Mouse (Mus musculus) forebrain, embryonic 15.5 days (tissue): ENCODE measurements around the gene Cap2. TPM values are rescaled to one million over a fixed set of nuclear protein-coding genes. Genes with fewer than 3 reads are reported as not detected.

Experiments
- ATAC-seq: fragments of 200-750 bp; cut with Nextera tagmentation; replicated peaks from 2 replicates; pipeline ENCODE4 v1.8.0; 2017; ENCODE audit warnings: mild to moderate bottlenecking, moderate TSS enrichment, moderate library complexity
- H3K27ac ChIP-seq: fragments of 300-500 bp; sonication (generic); replicated peaks from 2 replicates; pipeline ENCODE4 v1.5.1; 2015; ENCODE audit warnings: mild to moderate bottlenecking, inconsistent platforms
- H3K27me3 ChIP-seq: fragments of 300-500 bp; sonication (generic); 2 replicates; pipeline ENCODE4 v1.6.1; 2015; ENCODE audit warnings: inconsistent platforms
- H3K36me3 ChIP-seq: fragments of 300-500 bp; sonication (generic); 2 replicates; pipeline ENCODE4 v1.6.1; 2015; ENCODE audit warnings: mild to moderate bottlenecking, inconsistent platforms
- H3K4me1 ChIP-seq: fragments of 300-500 bp; sonication (generic); 2 replicates; pipeline ENCODE4 v1.6.1; 2015; ENCODE audit warnings: inconsistent platforms
- H3K4me2 ChIP-seq: fragments of 300-500 bp; sonication (generic); replicated peaks from 2 replicates; pipeline ENCODE4 v1.6.1; 2015; ENCODE audit warnings: mild to moderate bottlenecking, inconsistent platforms
- H3K4me3 ChIP-seq: fragments of 300-500 bp; sonication (generic); 2 replicates; pipeline ENCODE4 v1.5.1; 2015; ENCODE audit warnings: mild to moderate bottlenecking, inconsistent platforms
- H3K9ac ChIP-seq: fragments of 300-500 bp; sonication (generic); replicated peaks from 2 replicates; pipeline ENCODE4 v1.6.1; 2015; ENCODE audit warnings: mild to moderate bottlenecking, inconsistent platforms
- H3K9me3 ChIP-seq: fragments of 300-500 bp; sonication (generic); 2 replicates; pipeline ENCODE4 v1.6.1; 2016; ENCODE audit warnings: inconsistent platforms
- WGBS: fragments of 180-500 bp; shearing (Covaris S2); methylation state at CpG from one replicate; pipeline ENCODE4 v1.1.7; 2015; ENCODE audit warnings: mixed read lengths; 5-methylcytosine and 5-hydroxymethylcytosine counted together
- polyA plus RNA-seq: library from polyadenylated mRNA; unstranded; fragments of >200 nt; fragmentation: Nextera tagmentation; extraction: Ambion mirVana; gene quantifications from 2 replicates; pipeline ENCODE4 v1.2.1, GENCODE M21; 2015

Gene Cap2
- polyA plus RNA-seq, 1 experiment from 2014 or later, result 16.8 TPM

- no peaks in the 10 kb centered on the region; the same call in 1 of the 2 replicates for H3K9me3 ChIP-seq
- H3K4me2 ChIP-seq, result no peak overlapping the region
- H3K4me3 ChIP-seq, result no peak overlapping the region
- H3K4me1 ChIP-seq, result peaks cover 6% of the 10 kb centered on the region
- no peaks in the 10 kb centered on the region; the same call in 1 of the 2 replicates for H3K36me3 ChIP-seq
- ATAC-seq, result no peak
- no peak overlapping the region for H3K9ac ChIP-seq
- 94% methylated on average over 6 of the region's 6 CpGs for WGBS
- no peaks in the 10 kb centered on the region for H3K27me3 ChIP-seq
- H3K27ac ChIP-seq, result no peak overlapping the region
Measured at GRCm38 (mm10) chr13:46644175-46644574, 142.5 kb downstream of the Cap2 start.

- WGBS, result 72% methylated on average over 6 of the region's 6 CpGs
- no peak overlapping the region for H3K27ac ChIP-seq
- H3K4me3 ChIP-seq, result no peak overlapping the region
- H3K9ac ChIP-seq, result no peak overlapping the region
- no peak overlapping the region for H3K4me2 ChIP-seq
- ATAC-seq, result no peak
- H3K27me3 ChIP-seq, result no peaks in the 10 kb centered on the region
- no peaks in the 10 kb centered on the region; the same call in 1 of the 2 replicates for H3K9me3 ChIP-seq
- no peaks in the 10 kb centered on the region; the same call in 1 of the 2 replicates for H3K36me3 ChIP-seq
- peaks cover 5% of the 10 kb centered on the region for H3K4me1 ChIP-seq
Measured at GRCm38 (mm10) chr13:46645476-46645875, 143.8 kb downstream of the Cap2 start.

GRCm38 (mm10) chr13:46651853-46652252, 150.2 kb downstream of the Cap2 start:
- no peaks in the 10 kb centered on the region for H3K36me3 ChIP-seq
- no peak overlapping the region for H3K4me2 ChIP-seq
- H3K4me1 ChIP-seq, result peaks cover 12% of the 10 kb centered on the region; the same call in 1 of the 2 replicates
- ATAC-seq, result no peak
- H3K9me3 ChIP-seq, result no peaks in the 10 kb centered on the region
- no peak overlapping the region for H3K9ac ChIP-seq
- H3K27ac ChIP-seq, result no peak overlapping the region
- no peaks in the 10 kb centered on the region for H3K27me3 ChIP-seq
- 92% methylated on average over 7 of the region's 7 CpGs for WGBS
- no peak overlapping the region for H3K4me3 ChIP-seq

- Histone ChIP-seq H3K4me3 (no peak overlapping the region), H3K27me3 (no peaks in the 10 kb centered on the region), H3K9ac (no peak overlapping the region), H3K4me2 (no peak overlapping the region), H3K36me3 (no peaks in the 10 kb centered on the region), H3K9me3 (no peaks in the 10 kb centered on the region), H3K27ac (no peak overlapping the region), H3K4me1 (peaks cover 12% of the 10 kb centered on the region; the same call in 1 of the 2 replicates)
- 85% methylated on average over 7 of the region's 7 CpGs for WGBS
- ATAC-seq, result no peak
Measured at GRCm38 (mm10) chr13:46652671-46653070, 151.0 kb downstream of the Cap2 start.

GRCm38 (mm10) chr13:46653671-46654070, 152.0 kb downstream of the Cap2 start:
- no peak for ATAC-seq
- WGBS, result 52% methylated on average over 4 of the region's 4 CpGs
- no peak overlapping the region for H3K9ac ChIP-seq
- H3K36me3 ChIP-seq, result no peaks in the 10 kb centered on the region
- H3K4me2 ChIP-seq, result no peak overlapping the region
- no peaks in the 10 kb centered on the region for H3K27me3 ChIP-seq
- no peak overlapping the region for H3K4me3 ChIP-seq
- H3K9me3 ChIP-seq, result no peaks in the 10 kb centered on the region
- H3K27ac ChIP-seq, result peak overlapping the region; percentile 16
- H3K4me1 ChIP-seq, result peaks cover 12% of the 10 kb centered on the region; the same call in 1 of the 2 replicates

- peak; percentile 46; the same call in 1 of the 2 replicates for ATAC-seq
- Histone ChIP-seq H3K4me1 (peaks cover 12% of the 10 kb centered on the region; the same call in 1 of the 2 replicates), H3K4me3 (no peak overlapping the region), H3K9ac (no peak overlapping the region), H3K4me2 (no peak overlapping the region), H3K27ac (peak overlapping the region; percentile 61), H3K9me3 (no peaks in the 10 kb centered on the region), H3K27me3 (no peaks in the 10 kb centered on the region), H3K36me3 (no peaks in the 10 kb centered on the region)
- 50% methylated on average over 5 of the region's 5 CpGs for WGBS
Measured at GRCm38 (mm10) chr13:46654566-46654965, 152.9 kb downstream of the Cap2 start.

- peaks cover 5% of the 10 kb centered on the region; the same call in 1 of the 2 replicates for H3K4me1 ChIP-seq
- 84% methylated on average over 5 of the region's 5 CpGs for WGBS
- ATAC-seq, result no peak
Measured at GRCm38 (mm10) chr13:46659211-46659610, 157.6 kb downstream of the Cap2 start.

GRCm38 (mm10) chr13:46663461-46663964, 161.9 kb downstream of the Cap2 start:
- H3K9ac ChIP-seq, result no peak overlapping the region
- H3K9me3 ChIP-seq, result no peaks in the 10 kb centered on the region
- no peak overlapping the region for H3K4me2 ChIP-seq
- no peak overlapping the region for H3K27ac ChIP-seq
- 25% methylated on average over 4 of the region's 4 CpGs for whole genome bisulfite sequencing
- no peak overlapping the region for H3K4me3 ChIP-seq
- no peaks in the 10 kb centered on the region for H3K36me3 ChIP-seq
- peaks cover under 1% of the 10 kb centered on the region for H3K4me1 ChIP-seq
- 0 out of 2 replicates have a peak, but pooled peaks cover 2% of the 10 kb centered on the region for H3K27me3 ChIP-seq
- no peak for ATAC-seq

More at GRCm38 (mm10) chr13:46659211-46659610, 157.6 kb downstream of the Cap2 start:
- Histone ChIP-seq H3K36me3 (no peaks in the 10 kb centered on the region), H3K9me3 (no peaks in the 10 kb centered on the region), H3K27me3 (no peaks in the 10 kb centered on the region), H3K4me3 (no peak overlapping the region), H3K4me2 (no peak overlapping the region), H3K9ac (no peak overlapping the region), H3K27ac (no peak overlapping the region)

- ATAC-seq, result peak; percentile 96
Measured at GRCm38 (mm10) chr13:46669048-46669619, 167.5 kb downstream of the Cap2 start, which contains the start of gene Fam8a1. TSS of gene Fam8a1 (plus strand) at chr13:46669522.

GRCm38 (mm10) chr13:46669620-46670271, 168.1 kb downstream of the Cap2 start:
- Histone ChIP-seq H3K9me3 (no peaks in the 10 kb centered on the region), H3K9ac (peak overlapping the region; percentile 88), H3K4me2 (peak overlapping the region; percentile 72), H3K4me1 (peaks cover 21% of the 10 kb centered on the region), H3K36me3 (peaks cover 34% of the 10 kb centered on the region), H3K27me3 (no peaks in the 10 kb centered on the region), H3K4me3 (peak overlapping the region; percentile 95), H3K27ac (peak overlapping the region; percentile 90)
- under 1% methylated on average over 48 of the region's 96 CpGs for WGBS
- ATAC-seq, result peak; percentile 79

More at GRCm38 (mm10) chr13:46669048-46669619, 167.5 kb downstream of the Cap2 start, which contains the start of gene Fam8a1:
- peak within 1 kb of the TSS; percentile 88 for H3K9ac ChIP-seq
- H3K36me3 ChIP-seq, result peaks cover 29% of the 10 kb centered on the region
- WGBS, result under 1% methylated on average over 46 of the region's 46 CpGs
- H3K9me3 ChIP-seq, result no peaks in the 10 kb centered on the region
- peak within 1 kb of the TSS; percentile 90 for H3K27ac ChIP-seq
- peak within 1 kb of the TSS; percentile 72 for H3K4me2 ChIP-seq
- peaks cover 21% of the 10 kb centered on the region for H3K4me1 ChIP-seq
- peak within 1 kb of the TSS; percentile 95 for H3K4me3 ChIP-seq
- 0 out of 2 replicates have a peak, but pooled peaks cover 2% of the 10 kb centered on the region for H3K27me3 ChIP-seq

- Histone ChIP-seq H3K4me2 (peak overlapping the region; percentile 72), H3K9me3 (no peaks in the 10 kb centered on the region), H3K36me3 (peaks cover 42% of the 10 kb centered on the region), H3K4me3 (peak overlapping the region; percentile 95), H3K27me3 (no peaks in the 10 kb centered on the region), H3K27ac (no peak overlapping the region), H3K4me1 (peaks cover 21% of the 10 kb centered on the region), H3K9ac (peak overlapping the region; percentile 88)
- 59% methylated on average over 9 of the region's 9 CpGs for WGBS
- no peak for ATAC-seq
Measured at GRCm38 (mm10) chr13:46670514-46670913, 168.9 kb downstream of the Cap2 start.

GRCm38 (mm10) chr13:46674601-46675000, 173.0 kb downstream of the Cap2 start:
- Histone ChIP-seq H3K27ac (no peak overlapping the region), H3K9me3 (no peaks in the 10 kb centered on the region), H3K4me3 (no peak overlapping the region), H3K4me1 (peaks cover 16% of the 10 kb centered on the region), H3K27me3 (no peaks in the 10 kb centered on the region), H3K9ac (no peak overlapping the region), H3K4me2 (no peak overlapping the region), H3K36me3 (peaks cover 55% of the 10 kb centered on the region)
- WGBS, result 82% methylated on average over 2 of the region's 2 CpGs
- no peak for ATAC-seq
